Comparison of ENCODE assay signal across 22 mouse cellular contexts in the genomic region with DNA sequence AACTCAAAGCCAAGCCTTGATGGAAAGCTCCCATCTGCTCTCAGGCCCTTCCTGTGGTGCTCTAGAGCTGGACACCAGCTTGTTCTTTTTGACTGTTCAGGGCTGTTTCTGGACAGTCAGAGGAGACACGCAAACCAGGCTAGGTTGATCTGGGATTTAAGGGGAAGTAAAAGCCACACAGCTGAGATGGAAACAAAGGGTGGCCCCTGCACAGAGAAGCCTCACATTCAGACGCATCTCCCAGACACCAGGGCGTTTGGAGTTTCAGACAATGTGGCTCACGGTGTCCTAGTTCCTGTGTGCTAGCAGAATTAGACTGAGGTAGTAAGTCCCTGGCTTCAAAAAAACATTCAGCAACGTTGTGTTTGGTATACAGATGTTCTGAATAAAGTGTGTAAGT.
"Had no signal": no experiment of that assay in that cellular context is flagged by ENCODE, and none has a peak within 500 bp of the region (broad histone marks: within the 10 kb centered on the region; RNA-seq: fewer than 3 reads in every experiment).

No protein-coding gene starts in this region.

- ATAC-seq: liver, postnatal 0 days; lung, postnatal 0 days; midbrain, embryonic 13.5 days; midbrain, embryonic 15.5 days had no signal

- H3K9ac ChIP-seq: liver, embryonic 15.5 days; liver, postnatal 0 days; lung, embryonic 15.5 days; midbrain, embryonic 13.5 days; midbrain, embryonic 15.5 days; neural tube, embryonic 12.5 days; stomach, embryonic 15.5 days had no signal

- H3K9me3 ChIP-seq: liver, embryonic 15.5 days; lung, embryonic 15.5 days; midbrain, embryonic 13.5 days; midbrain, embryonic 15.5 days; neural tube, embryonic 12.5 days; stomach, embryonic 15.5 days had no signal

- H3K4me3 ChIP-seq: liver, embryonic 15.5 days; lung, embryonic 15.5 days; midbrain, embryonic 13.5 days; midbrain, embryonic 15.5 days; neural tube, embryonic 12.5 days; stomach, embryonic 15.5 days had no signal

- DNase-seq: liver, postnatal 0 days; lung, adult 2 months; lung, postnatal 14 days; lung, postnatal 36 days; retina, postnatal 1 day; right cerebral cortex, adult 18-20 months; right cerebral cortex, postnatal 25 days; right cerebral cortex, postnatal 4 days; spleen, adult 18-20 months; thymus, adult 2 months; thymus, postnatal 25 days; thymus, postnatal 4 days had no signal

- H3K4me2 ChIP-seq: liver, embryonic 15.5 days; lung, embryonic 15.5 days; midbrain, embryonic 11.5 days; midbrain, embryonic 13.5 days; midbrain, embryonic 15.5 days; neural tube, embryonic 12.5 days; stomach, embryonic 15.5 days had no signal

- H3K4me1 ChIP-seq: neural tube, embryonic 12.5 days had no signal

- H3K36me3 ChIP-seq: liver, embryonic 15.5 days; lung, embryonic 15.5 days; midbrain, embryonic 13.5 days; midbrain, embryonic 15.5 days; neural tube, embryonic 12.5 days; stomach, embryonic 15.5 days had no signal

- H3K27ac ChIP-seq: liver, embryonic 15.5 days; lung, embryonic 15.5 days; macrophage; midbrain, embryonic 13.5 days; midbrain, embryonic 15.5 days; neural tube, embryonic 12.5 days; stomach, embryonic 15.5 days; stomach, postnatal 0 days had no signal

- H3K27me3 ChIP-seq: liver, embryonic 15.5 days; lung, embryonic 15.5 days; midbrain, embryonic 15.5 days; neural tube, embryonic 12.5 days; stomach, embryonic 15.5 days had no signal
